Mouse (Mus musculus) MEL (cell line): ENCODE results near the gene Odc1. TPM values are rescaled to one million over a fixed set of nuclear protein-coding genes. Genes with fewer than 3 reads are reported as not detected.

Source experiments
- DNase-seq: peaks from one replicate; pipeline ENCODE4 v3.0.0; 2011; ENCODE audit warnings: low read depth, low spot score
- H3K27ac ChIP-seq: 2 replicates; pipeline ENCODE4 v1.5.1; 2012; ENCODE audit warnings: low read depth, mild to moderate bottlenecking, control low read depth, low read length, moderate library complexity; ENCODE audit not compliant: control insufficient read depth
- H3K27me3 ChIP-seq, 2 experiments: fragments of 150-350 bp in 1 of 2; sonication (generic) in 1 of 2; 2 replicates each; pipeline ENCODE4 v1.6.1; 2012; ENCODE audit warnings: low read length in 2 of 2, mild to moderate bottlenecking in 2 of 2, improper control_type of control experiment in 1 of 2, moderate library complexity in 1 of 2; ENCODE audit not compliant: insufficient read depth in 2 of 2, control insufficient read depth in 1 of 2
- H3K36me3 ChIP-seq, 2 experiments: 2 replicates each; pipeline ENCODE4 v1.6.1; 2012 to 2014; ENCODE audit warnings: low read length in 2 of 2, improper control_type of control experiment in 1 of 2, inconsistent platforms in 1 of 2, mild to moderate bottlenecking in 1 of 2; ENCODE audit not compliant: insufficient read depth in 2 of 2, control insufficient read depth in 1 of 2
- H3K4me1 ChIP-seq, 2 experiments: fragments of 150-350 bp in 1 of 2; sonication (generic) in 1 of 2; 2 replicates each; pipeline ENCODE4 v1.6.1; 2012; ENCODE audit warnings: low read length in 2 of 2, improper control_type of control experiment in 1 of 2, mild to moderate bottlenecking in 1 of 2; ENCODE audit not compliant: insufficient read depth in 2 of 2, control insufficient read depth in 1 of 2
- H3K4me3 ChIP-seq, 2 experiments: fragments of 150-350 bp in 1 of 2; sonication (generic) in 1 of 2; 2 replicates each; pipeline ENCODE4 v1.5.1; 2012; ENCODE audit warnings: low read depth in 2 of 2, low read length in 2 of 2, mild to moderate bottlenecking in 2 of 2, moderate library complexity in 2 of 2, control low read depth in 1 of 2, improper control_type of control experiment in 1 of 2; ENCODE audit not compliant: control insufficient read depth in 1 of 2, insufficient read depth in 1 of 2
- H3K79me2 ChIP-seq: 2 replicates; pipeline ENCODE4 v1.6.1; 2012; ENCODE audit warnings: mild to moderate bottlenecking, low read length, moderate library complexity; ENCODE audit not compliant: control insufficient read depth, poor library complexity, insufficient read depth
- H3K9ac ChIP-seq: 2 replicates; pipeline ENCODE4 v1.6.1; 2012; ENCODE audit warnings: low read depth, mild to moderate bottlenecking, control low read depth, low read length, moderate library complexity; ENCODE audit not compliant: control insufficient read depth, poor library complexity, severe bottlenecking
- H3K9me3 ChIP-seq: fragments of 150-350 bp; sonication (generic); replicated peaks from 2 replicates; pipeline ENCODE4 v1.6.1; 2012; ENCODE audit warnings: mild to moderate bottlenecking, low read length, improper control_type of control experiment, moderate library complexity; ENCODE audit not compliant: insufficient read depth
- CTCF ChIP-seq, 3 experiments: IDR thresholded peaks in 2 of 3; conservative IDR thresholded peaks in 1 of 3; 2 replicates each; pipeline ENCODE4 v1.5.1; 2011 to 2012; ENCODE audit warnings: low read length in 3 of 3, low read depth in 2 of 3, mild to moderate bottlenecking in 2 of 3, improper control_type of control experiment in 1 of 3, inconsistent platforms in 1 of 3, mixed read lengths in 1 of 3, moderate library complexity in 1 of 3; ENCODE audit not compliant: control insufficient read depth in 1 of 3, insufficient read depth in 1 of 3, poor library complexity in 1 of 3, severe bottlenecking in 1 of 3
- GABPA ChIP-seq: IDR thresholded peaks from 2 replicates; pipeline ENCODE4 v1.6.1; 2012; ENCODE audit warnings: low read depth, mild to moderate bottlenecking, inconsistent platforms, low read length, improper control_type of control experiment, moderate library complexity
- HCFC1 ChIP-seq: IDR thresholded peaks from 2 replicates; pipeline ENCODE4 v1.6.1; 2012; ENCODE audit warnings: low read depth, mild to moderate bottlenecking, inconsistent platforms, low read length, improper control_type of control experiment, moderate library complexity
- KAT2A ChIP-seq: conservative IDR thresholded peaks from 2 replicates; pipeline ENCODE4 v1.6.1; 2012; ENCODE audit warnings: low read depth, low read length, improper control_type of control experiment, inconsistent platforms
- MAFK ChIP-seq: IDR thresholded peaks from 2 replicates; pipeline ENCODE4 v1.6.1; 2011; ENCODE audit warnings: low read depth, mild to moderate bottlenecking, low read length, improper control_type of control experiment, borderline replicate concordance
- MYB ChIP-seq: IDR thresholded peaks from 2 replicates; pipeline ENCODE4 v1.6.1; 2011; ENCODE audit warnings: mild to moderate bottlenecking, low read depth, low read length, improper control_type of control experiment
- MYC ChIP-seq: IDR thresholded peaks from 2 replicates; pipeline ENCODE4 v1.6.1; 2011; ENCODE audit warnings: low read depth, mild to moderate bottlenecking, low read length, improper control_type of control experiment, moderate library complexity
- NELFE ChIP-seq: IDR thresholded peaks from 2 replicates; pipeline ENCODE4 v1.6.1; 2011; ENCODE audit warnings: low read depth, low read length, improper control_type of control experiment
- NRF1 ChIP-seq: IDR thresholded peaks from 2 replicates; pipeline ENCODE4 v1.6.1; 2014; ENCODE audit warnings: low read depth, mild to moderate bottlenecking, inconsistent platforms, low read length, improper control_type of control experiment, moderate library complexity; ENCODE audit not compliant: poor library complexity, insufficient read depth, severe bottlenecking
- POLR2A ChIP-seq, 2 experiments: IDR thresholded peaks; 2 replicates each; pipeline ENCODE4 v1.6.1; 2011 to 2012; ENCODE audit warnings: low read length in 2 of 2, mild to moderate bottlenecking in 2 of 2, control low read depth in 1 of 2, improper control_type of control experiment in 1 of 2, low read depth in 1 of 2, moderate library complexity in 1 of 2; ENCODE audit not compliant: control insufficient read depth in 1 of 2, insufficient read depth in 1 of 2, poor library complexity in 1 of 2
- POLR2AphosphoS5 ChIP-seq: IDR thresholded peaks from 2 replicates; pipeline ENCODE4 v1.6.1; 2012; ENCODE audit warnings: low read depth, borderline replicate concordance, mild to moderate bottlenecking, inconsistent platforms, low read length, moderate library complexity, mixed read lengths
- SIN3A ChIP-seq: IDR thresholded peaks from 2 replicates; pipeline ENCODE4 v1.6.1; 2012; ENCODE audit warnings: low read length, improper control_type of control experiment, inconsistent platforms
- TAL1 ChIP-seq: IDR thresholded peaks from 2 replicates; pipeline ENCODE4 v1.6.1; 2012; ENCODE audit warnings: mild to moderate bottlenecking, inconsistent platforms, low read length, moderate library complexity, mixed read lengths
- TCF12 ChIP-seq: IDR thresholded peaks from 2 replicates; pipeline ENCODE4 v1.6.1; 2014; ENCODE audit warnings: low read depth, mild to moderate bottlenecking, inconsistent platforms, low read length, improper control_type of control experiment, moderate library complexity
- UBTF ChIP-seq: IDR thresholded peaks from 2 replicates; pipeline ENCODE4 v1.6.1; 2012; ENCODE audit warnings: low read depth, mild to moderate bottlenecking, inconsistent platforms, low read length, improper control_type of control experiment, moderate library complexity, borderline replicate concordance; ENCODE audit not compliant: insufficient read depth
- USF1 ChIP-seq: IDR thresholded peaks from 2 replicates; pipeline ENCODE4 v1.6.1; 2014; ENCODE audit warnings: low read depth, mild to moderate bottlenecking, inconsistent platforms, low read length, improper control_type of control experiment, moderate library complexity
- USF2 ChIP-seq, 2 experiments: IDR thresholded peaks; 2 replicates each; pipeline ENCODE4 v1.6.1; 2011 to 2012; ENCODE audit warnings: improper control_type of control experiment in 2 of 2, low read length in 2 of 2, borderline replicate concordance in 1 of 2, inconsistent platforms in 1 of 2, low read depth in 1 of 2, mild to moderate bottlenecking in 1 of 2; ENCODE audit not compliant: insufficient read depth in 1 of 2
- ZMIZ1 ChIP-seq: IDR thresholded peaks from 2 replicates; pipeline ENCODE4 v1.6.1; 2012; ENCODE audit warnings: low read depth, mild to moderate bottlenecking, inconsistent platforms, low read length, improper control_type of control experiment, moderate library complexity
- polyA plus RNA-seq, 2 experiments: library from polyadenylated mRNA; stranded (reverse) in 1 of 2; unstranded in 1 of 2; fragments of >175 nt in 1 of 2; fragments of >200 nt in 1 of 2; gene quantifications; 2 replicates each; pipeline versions ENCODE4 v1.2.1 to v1.2.4; 2012; ENCODE audit warnings: low replicate concordance in 2 of 2, low read depth in 1 of 2; ENCODE audit not compliant: insufficient read length in 2 of 2, insufficient read depth in 1 of 2, missing spikeins in 1 of 2
- total RNA-seq: library from RNA; depleted of rRNA; stranded (reverse); fragments of 300-350 nt; gene quantifications from 2 replicates; pipeline ENCODE4 v1.2.3, GENCODE M21; 2012; rRNA removed

Odc1 gene
- total and polyA plus RNA-seq, 3 experiments: 639 to 720 (median 677) TPM

- no peak for TF ChIP-seq CTCF (IDR thresholded peaks at IDR 0.05 in 2 of 3, conservative IDR thresholded peaks at IDR 0.05 in 1 of 3; ENCODE audit: control insufficient read depth in 1 of 3, insufficient read depth in 1 of 3, low read depth in 2 of 3, low read length in 3 of 3, poor library complexity in 1 of 3, severe bottlenecking in 1 of 3)
- no peak for TF ChIP-seq MAFK
- TF ChIP-seq GABPA: no peak
- no peak for TF ChIP-seq TAL1
- no peak for TF ChIP-seq UBTF
- no peak for TF ChIP-seq TCF12
- TF ChIP-seq NRF1: no peak
- no peak for TF ChIP-seq SIN3A
- TF ChIP-seq HCFC1: no peak
- TF ChIP-seq USF2 (IDR thresholded peaks at IDR 0.05; ENCODE audit: borderline replicate concordance in 1 of 2, insufficient read depth in 1 of 2, low read depth in 1 of 2, low read length in 2 of 2): no peak
- no peak for TF ChIP-seq POLR2A (IDR thresholded peaks at IDR 0.05; ENCODE audit: control insufficient read depth in 1 of 2, insufficient read depth in 1 of 2, low read depth in 1 of 2, low read length in 2 of 2, poor library complexity in 1 of 2)
- no peak for TF ChIP-seq ZMIZ1
- TF ChIP-seq USF1: no peak
- TF ChIP-seq POLR2AphosphoS5: no peak
- Histone ChIP-seq H3K4me3 (no peak overlapping the region), H3K27ac (no peak overlapping the region), H3K9ac (no peak overlapping the region), H3K9me3 (no peaks in the 10 kb centered on the region), H3K4me1 (no peaks in the 10 kb centered on the region), H3K79me2 (no peaks in the 10 kb centered on the region), H3K36me3 (no peaks in the 10 kb centered on the region; a peak in 1 of 4 replicates), H3K27me3 (no peaks in the 10 kb centered on the region; a peak in 1 of 4 replicates)
- peak; percentile 14 for DNase-seq
Observed at GRCm38 (mm10) chr12:17594701-17595100, 50.1 kb downstream of the Odc1 start.

GRCm38 (mm10) chr12:17595166-17595565 lies 50.6 kb downstream of the Odc1 start:
- TF ChIP-seq NRF1 (no peak), MYC (no peak), MAFK (no peak), POLR2AphosphoS5 (no peak), TAL1 (no peak), KAT2A (no peak), USF2 (IDR thresholded peaks at IDR 0.05; ENCODE audit: borderline replicate concordance in 1 of 2, insufficient read depth in 1 of 2, low read depth in 1 of 2, low read length in 2 of 2) (no peak), MYB (no peak), NELFE (no peak)
- no peaks in the 10 kb centered on the region for H3K4me1 ChIP-seq
- H3K4me3 ChIP-seq: no peak overlapping the region
- no peak for DNase-seq
- no peak overlapping the region for H3K27ac ChIP-seq
- no peaks in the 10 kb centered on the region for H3K79me2 ChIP-seq
- no peaks in the 10 kb centered on the region for H3K9me3 ChIP-seq
- no peak overlapping the region for H3K9ac ChIP-seq
- H3K27me3 ChIP-seq: no peaks in the 10 kb centered on the region; a peak in 1 of 4 replicates
- no peaks in the 10 kb centered on the region; a peak in 1 of 4 replicates for H3K36me3 ChIP-seq

Other genes starting within 250 kb of the Odc1 start
- gene Atp6v1c2, start 215.4 kb upstream of the Odc1 start, total RNA-seq: not detected in 2 replicates
- not detected for gene Atp6v1c2, start 215.4 kb upstream of the Odc1 start, polyA plus RNA-seq
- gene Nol10, start 196.3 kb upstream of the Odc1 start, total RNA-seq: 19.2 and 21.6 TPM in 2 replicates
- gene Nol10, start 196.3 kb upstream of the Odc1 start, polyA plus RNA-seq: 100 to 1,000 TPM in 1 of 2 experiments, 10 to 100 TPM in 1; 44.2 to 128 TPM
- gene Hpcal1, start 146.1 kb downstream of the Odc1 start, total RNA-seq: 8.8 and 9.1 TPM in 2 replicates
- gene Hpcal1, start 146.1 kb downstream of the Odc1 start, polyA plus RNA-seq: 10 to 100 TPM in 1 of 2 experiments, not detected in 1; 23.0 TPM